8 mouse cellular contexts compared by ENCODE assay signal in the genomic region with DNA sequence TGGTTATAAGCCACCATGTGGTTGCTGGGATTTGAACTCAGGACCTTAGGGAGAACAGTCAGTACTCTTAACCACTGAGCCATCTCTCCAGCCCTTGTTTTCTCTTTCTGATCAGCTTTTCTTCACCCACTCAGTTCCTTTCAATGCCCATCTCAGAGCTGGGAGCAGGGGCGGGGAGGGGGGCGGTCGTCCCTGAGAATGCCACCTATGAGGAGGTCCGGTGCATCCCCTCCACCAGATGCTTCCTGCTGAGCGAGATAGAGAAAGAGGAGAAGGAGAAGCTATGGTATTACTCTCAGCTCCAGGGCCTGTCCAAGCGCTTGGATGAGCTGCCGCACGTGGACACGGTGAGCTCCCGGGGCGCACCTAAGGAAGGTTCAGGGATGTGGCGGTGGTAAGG. TPM values are rescaled to one million over a fixed set of nuclear protein-coding genes. Genes with fewer than 3 reads are reported as not detected.
DNase-seq lines count a peak whose midpoint lies in the region; ATAC-seq and TF ChIP-seq lines count a peak whose summit lies in the region.

No protein-coding gene starts in this region.

- no peak overlapping the region for H3K4me3 ChIP-seq in kidney, postnatal 0 days (replicated peaks; ENCODE audit: low read depth, low read length)
- peak overlapping the region; percentile 29 for H3K4me3 ChIP-seq in erythroblast, embryonic 14.5 days (replicated peaks)
- H3K4me3 ChIP-seq in intestine, embryonic 16.5 days (ENCODE audit: low read length): peak overlapping the region; percentile 23
- no peak overlapping the region for H3K4me3 ChIP-seq in midbrain, embryonic 15.5 days

- H3K36me3 ChIP-seq in kidney, postnatal 0 days (ENCODE audit: insufficient read depth, low read length): no peaks in the 10 kb centered on the region
- H3K36me3 ChIP-seq in erythroblast, embryonic 14.5 days (ENCODE audit: control insufficient read depth): no peaks in the 10 kb centered on the region
- H3K36me3 ChIP-seq in intestine, embryonic 16.5 days (ENCODE audit: control insufficient read depth, insufficient read depth, low read length): no peaks in the 10 kb centered on the region
- peaks cover 60% of the 10 kb centered on the region for H3K36me3 ChIP-seq in midbrain, embryonic 15.5 days (replicated peaks)

- H3K27me3 ChIP-seq in kidney, postnatal 0 days (ENCODE audit: insufficient read depth, low read length): peaks cover 24% of the 10 kb centered on the region
- peaks cover 94% of the 10 kb centered on the region for H3K27me3 ChIP-seq in erythroblast, embryonic 14.5 days (ENCODE audit: control insufficient read depth)
- H3K27me3 ChIP-seq in intestine, embryonic 16.5 days (replicated peaks; ENCODE audit: control insufficient read depth, insufficient read depth, low read length): peaks cover 36% of the 10 kb centered on the region
- no peaks in the 10 kb centered on the region for H3K27me3 ChIP-seq in midbrain, embryonic 15.5 days (replicated peaks)

- no peak for TF ChIP-seq CTCF in kidney, postnatal 0 days (IDR thresholded peaks at IDR 0.05; ENCODE audit: low read depth)

- no peak overlapping the region for H3K27ac ChIP-seq in kidney, postnatal 0 days
- no peak overlapping the region for H3K27ac ChIP-seq in intestine, embryonic 16.5 days (ENCODE audit: low read length)
- H3K27ac ChIP-seq in midbrain, embryonic 15.5 days: no peak overlapping the region

- H3K9me3 ChIP-seq in kidney, postnatal 0 days (replicated peaks; ENCODE audit: low read length): no peaks in the 10 kb centered on the region
- peaks cover 8% of the 10 kb centered on the region for H3K9me3 ChIP-seq in erythroblast, embryonic 14.5 days (ENCODE audit: control insufficient read depth, low read length)
- no peaks in the 10 kb centered on the region for H3K9me3 ChIP-seq in intestine, embryonic 16.5 days (ENCODE audit: control insufficient read depth, low read length)
- no peaks in the 10 kb centered on the region for H3K9me3 ChIP-seq in midbrain, embryonic 15.5 days

- no peak for DNase-seq in kidney, postnatal 0 days (ENCODE audit: low spot score)
- no peak for DNase-seq in kidney, adult 11 months
- no peak for DNase-seq in cerebellum, postnatal 36 days
- no peak for DNase-seq in ovary, postnatal 36 days (ENCODE audit: low spot score)
- no peak for DNase-seq in spleen, postnatal 4 days (ENCODE audit: low spot score in 2 of 2)

- H3K4me1 ChIP-seq in kidney, postnatal 0 days (replicated peaks; ENCODE audit: insufficient read depth, low read length): peaks cover 3% of the 10 kb centered on the region; the same call in 1 of the 2 replicates
- H3K4me1 ChIP-seq in erythroblast, embryonic 14.5 days (ENCODE audit: control insufficient read depth): peaks cover 13% of the 10 kb centered on the region
- H3K4me1 ChIP-seq in intestine, embryonic 16.5 days (ENCODE audit: control insufficient read depth, insufficient read depth, low read length): peaks cover 7% of the 10 kb centered on the region
- peaks cover 45% of the 10 kb centered on the region for H3K4me1 ChIP-seq in midbrain, embryonic 15.5 days

- H3K4me2 ChIP-seq in kidney, postnatal 0 days (ENCODE audit: low read length): peak overlapping the region; percentile 43
- H3K4me2 ChIP-seq in intestine, embryonic 16.5 days (ENCODE audit: low read depth, low read length): 0 out of 2 replicates have a peak overlapping the region, but pooled peaks have one; percentile 30
- peak overlapping the region; percentile 26 for H3K4me2 ChIP-seq in midbrain, embryonic 15.5 days

- no peak for ATAC-seq in kidney, postnatal 0 days (replicated peaks; ENCODE audit: low FRiP score, low read depth)
- peak; percentile 16 for ATAC-seq in intestine, embryonic 16.5 days
- ATAC-seq in midbrain, embryonic 15.5 days (replicated peaks): no peak

- 22% methylated on average over 12 of the region's 12 CpGs for WGBS in kidney, postnatal 0 days
- 21% methylated on average over 12 of the region's 12 CpGs for WGBS in intestine, embryonic 16.5 days
- 39% methylated on average over 12 of the region's 12 CpGs for WGBS in midbrain, embryonic 15.5 days

- H3K9ac ChIP-seq in kidney, postnatal 0 days (ENCODE audit: low read depth, low read length): no peak overlapping the region
- H3K9ac ChIP-seq in intestine, embryonic 16.5 days (ENCODE audit: low read depth, low read length): no peak overlapping the region
- peak overlapping the region; percentile 1; the same call in 1 of the 2 replicates for H3K9ac ChIP-seq in midbrain, embryonic 15.5 days

RNA-seq across cellular contexts. Expression of gene Apc2, which starts 8.7 kb away (rescaled TPM):
- polyA plus RNA-seq in kidney, postnatal 0 days (2015; fragmentation: Nextera tagmentation; extraction: Ambion mirVana): 0.51 and 0.86 TPM in 2 replicates
- polyA plus RNA-seq in erythroblast, embryonic 14.5 days (2012): under 0.01 TPM in 1 of 2 replicates, not detected in the other
- 2.4 and 3.1 TPM in 2 replicates for polyA plus RNA-seq in intestine, embryonic 16.5 days (2015; fragmentation: Nextera tagmentation; extraction: Ambion mirVana)
- 223 and 247 TPM in 2 replicates for polyA plus RNA-seq in midbrain, embryonic 15.5 days (2015; fragmentation: Nextera tagmentation; extraction: Ambion mirVana)

RNA-seq across cellular contexts. Expression of gene Rps15, which starts 12.2 kb away (rescaled TPM):
- polyA plus RNA-seq in kidney, postnatal 0 days (2015; fragmentation: Nextera tagmentation; extraction: Ambion mirVana): 974 and 1,069 TPM in 2 replicates
- 998 and 1,528 TPM in 2 replicates for polyA plus RNA-seq in erythroblast, embryonic 14.5 days (2012)
- polyA plus RNA-seq in intestine, embryonic 16.5 days (2015; fragmentation: Nextera tagmentation; extraction: Ambion mirVana): 894 and 922 TPM in 2 replicates
- 516 and 528 TPM in 2 replicates for polyA plus RNA-seq in midbrain, embryonic 15.5 days (2015; fragmentation: Nextera tagmentation; extraction: Ambion mirVana)

RNA-seq across cellular contexts. Expression of gene 2310011J03Rik, which starts 15.9 kb away (rescaled TPM):
- 52.2 and 53.6 TPM in 2 replicates for polyA plus RNA-seq in kidney, postnatal 0 days (2015; fragmentation: Nextera tagmentation; extraction: Ambion mirVana)
- 10.6 and 12.9 TPM in 2 replicates for polyA plus RNA-seq in erythroblast, embryonic 14.5 days (2012)
- 60.4 and 64.3 TPM in 2 replicates for polyA plus RNA-seq in intestine, embryonic 16.5 days (2015; fragmentation: Nextera tagmentation; extraction: Ambion mirVana)
- polyA plus RNA-seq in midbrain, embryonic 15.5 days (2015; fragmentation: Nextera tagmentation; extraction: Ambion mirVana): 25.4 and 28.0 TPM in 2 replicates

RNA-seq across cellular contexts. Expression of gene Pcsk4, which starts 24.8 kb away (rescaled TPM):
- 5.4 and 5.9 TPM in 2 replicates for polyA plus RNA-seq in kidney, postnatal 0 days (2015; fragmentation: Nextera tagmentation; extraction: Ambion mirVana)
- polyA plus RNA-seq in erythroblast, embryonic 14.5 days (2012): 0.55 and 0.65 TPM in 2 replicates
- 10.8 and 12.9 TPM in 2 replicates for polyA plus RNA-seq in intestine, embryonic 16.5 days (2015; fragmentation: Nextera tagmentation; extraction: Ambion mirVana)
- polyA plus RNA-seq in midbrain, embryonic 15.5 days (2015; fragmentation: Nextera tagmentation; extraction: Ambion mirVana): 4.4 and 5.8 TPM in 2 replicates

RNA-seq across cellular contexts. Expression of gene Reep6, which starts 25.3 kb away (rescaled TPM):
- polyA plus RNA-seq in kidney, postnatal 0 days (2015; fragmentation: Nextera tagmentation; extraction: Ambion mirVana): 11.7 and 12.1 TPM in 2 replicates
- 18.8 and 21.4 TPM in 2 replicates for polyA plus RNA-seq in erythroblast, embryonic 14.5 days (2012)
- 255 and 314 TPM in 2 replicates for polyA plus RNA-seq in intestine, embryonic 16.5 days (2015; fragmentation: Nextera tagmentation; extraction: Ambion mirVana)
- polyA plus RNA-seq in midbrain, embryonic 15.5 days (2015; fragmentation: Nextera tagmentation; extraction: Ambion mirVana): 5.5 TPM in 2 replicates

Comparison
In these comparisons a context has a peak if more than half of its experiments do, and no peak if none do; other contexts are left out.
1. H3K4me3 ChIP-seq: peak in erythroblast, embryonic 14.5 days (single experiment) and intestine, embryonic 16.5 days (single experiment); none in kidney, postnatal 0 days (single experiment) and midbrain, embryonic 15.5 days (single experiment).
2. RNA of gene Apc2, which starts 8.7 kb away (polyA plus RNA-seq): 223 to 247 TPM in midbrain, embryonic 15.5 days; 2.4 to 3.1 TPM in intestine, embryonic 16.5 days, 0.51 to 0.86 TPM in kidney, postnatal 0 days and under 0.01 TPM in erythroblast, embryonic 14.5 days; every median in the first group is over 10 times any median in the second.
3. Peak in every context shown above with its lines, with median percentiles within 50 percentile points of each other: H3K4me2 ChIP-seq.